Mouse (Mus musculus) mature B cell (primary cell): ENCODE measurements around the gene Cep68.

Experiments used
- in situ Hi-C: fragments of 300-500 bp; cut with MboI; formaldehyde crosslinking; loops from 2 replicates; pipeline ENCODE4 v1.14.3; 2019

The Cep68 gene

GRCm38 (mm10) chr11:20204870-20205446 is 44.3 kb downstream of the Cep68 start:
- in situ Hi-C loops, result no loop called here

- in situ Hi-C loops, result no loop called here
Observed at GRCm38 (mm10) chr11:20204321-20204720, 44.9 kb downstream of the Cep68 start.

- in situ Hi-C loops, result no loop called here
Observed at GRCm38 (mm10) chr11:20202299-20203011, 46.8 kb downstream of the Cep68 start.

GRCm38 (mm10) chr11:20201661-20202101 is 47.5 kb downstream of the Cep68 start:
- in situ Hi-C loops, result no loop called here

DNA sequence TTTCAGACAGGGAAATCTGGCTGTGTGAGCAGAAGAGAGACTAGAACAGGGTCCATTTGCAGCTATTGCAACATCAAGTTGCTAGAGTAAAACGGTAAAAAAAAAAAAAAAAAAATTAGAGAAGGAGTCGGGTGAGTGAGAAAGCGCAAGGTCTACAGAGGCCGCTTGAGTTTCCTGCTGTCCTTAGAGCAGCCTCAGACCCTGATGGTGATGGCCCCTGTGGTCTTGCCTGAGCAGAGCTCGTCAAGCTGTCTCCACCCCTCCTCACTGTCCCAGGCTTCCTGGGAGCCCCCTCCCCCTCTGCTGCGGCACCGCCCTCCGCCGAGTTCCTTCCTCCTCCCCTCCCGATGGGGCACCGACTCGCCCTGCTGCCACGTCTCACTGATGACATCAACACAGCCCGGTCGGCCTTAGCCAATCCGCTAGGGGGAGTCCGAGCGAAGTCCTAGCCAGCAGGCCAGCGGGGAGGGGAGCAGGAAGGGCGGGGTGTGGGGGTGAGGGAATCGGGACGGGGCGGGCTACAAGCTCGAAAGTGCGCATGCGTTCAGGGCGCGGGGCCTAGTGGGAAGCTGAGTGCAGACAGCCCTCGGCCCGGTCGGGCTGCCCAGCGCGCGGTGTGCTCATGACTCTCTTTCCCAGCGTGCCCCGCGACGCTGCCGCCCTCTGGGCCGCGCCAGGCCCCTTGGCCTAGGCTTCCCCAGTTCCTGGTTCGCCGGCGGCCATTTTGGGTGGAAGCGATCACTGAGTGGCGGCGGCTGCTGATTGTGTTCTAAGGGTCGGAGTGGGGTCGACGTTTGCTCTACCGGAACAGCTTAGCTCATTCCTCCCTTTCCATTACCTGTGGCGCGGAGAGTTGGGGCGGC is 48.3 kb downstream of the Cep68 start, which contains the start of gene Rab1a:
Rab1a (plus strand) TSS at position 720 of the 863 bp plus-strand sequence.
- in situ Hi-C loops, result no loop called here

- in situ Hi-C loops, result no loop called here
Observed at GRCm38 (mm10) chr11:20193100-20193736, 56.0 kb downstream of the Cep68 start.

DNA sequence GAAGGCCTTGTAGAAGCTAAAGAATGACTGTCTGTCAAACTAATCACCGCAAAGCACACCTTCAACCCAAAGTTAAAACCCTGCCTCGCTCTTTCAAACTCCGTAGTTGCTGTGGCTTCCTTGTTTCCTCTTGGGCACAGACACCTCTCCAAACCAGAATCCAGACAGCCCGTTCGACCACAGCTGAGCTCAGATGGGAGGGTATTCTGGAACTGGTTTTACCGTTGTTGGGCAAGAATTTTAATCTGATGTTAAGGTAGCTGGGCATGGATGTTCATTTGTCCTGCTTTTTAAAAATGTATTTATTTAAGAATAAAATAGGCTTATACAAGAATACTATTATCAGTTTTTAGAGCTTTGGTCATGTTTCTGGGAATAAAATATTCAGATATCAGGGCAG is 62.0 kb downstream of the Cep68 start:
- in situ Hi-C loops, result no loop called here
